22 mouse cellular contexts compared by ENCODE assay signal in genomic region chr1:126443890-126444289, GRCm38 (mm10).
DNase-seq lines count a peak whose midpoint lies in the region; ATAC-seq and TF ChIP-seq lines count a peak whose summit lies in the region.
"Had no signal": no experiment of that assay in that cellular context is flagged by ENCODE, and none has a peak within 500 bp of the region (broad histone marks: within the 10 kb centered on the region; RNA-seq: fewer than 3 reads in every experiment).

No protein-coding gene starts in this region.

- intact Hi-C loops in heart, postnatal 25 days (cut with DNase I) = no loop called here
- intact Hi-C loops in heart, postnatal 14 days (cut with DNase I) = no loop called here
- intact Hi-C loops in heart, adult 2 months (cut with DNase I) = no loop called here

- H3K79me2 ChIP-seq in heart, adult 2 months (replicated peaks; ENCODE audit: control insufficient read depth, insufficient read depth, low read length) = no peaks in the 10 kb centered on the region

- peaks cover 5% of the 10 kb centered on the region for H3K4me1 ChIP-seq in heart, embryonic 11.5 days (ENCODE audit: control insufficient read depth, insufficient read depth, low read length)
- H3K4me1 ChIP-seq in heart, embryonic 15.5 days (replicated peaks) = peaks cover 6% of the 10 kb centered on the region; the same call in 1 of the 2 replicates
- peaks cover 3% of the 10 kb centered on the region for H3K4me1 ChIP-seq in heart, adult 2 months (ENCODE audit: control insufficient read depth, insufficient read depth, low read length)
- H3K4me1 ChIP-seq: embryonic facial prominence, embryonic 13.5 days; embryonic facial prominence, embryonic 15.5 days; forebrain, embryonic 10.5 days; forebrain, embryonic 12.5 days had no signal

- WGBS in heart, embryonic 11.5 days (ENCODE audit: insufficient replicate concordance) = 9% methylated on average over 2 of the region's 2 CpGs
- 17% methylated on average over 2 of the region's 2 CpGs for WGBS in heart, embryonic 15.5 days
- WGBS in heart, adult 2 months = 10% methylated on average over 2 of the region's 2 CpGs

- no peak for TF ChIP-seq CTCF in heart, adult 2 months (IDR thresholded peaks at IDR 0.05)

- H3K9me3 ChIP-seq in heart, embryonic 11.5 days (replicated peaks; ENCODE audit: control insufficient read depth, low read length) = no peaks in the 10 kb centered on the region
- no peaks in the 10 kb centered on the region for H3K9me3 ChIP-seq in heart, embryonic 15.5 days (replicated peaks)
- H3K9me3 ChIP-seq: embryonic facial prominence, embryonic 13.5 days; embryonic facial prominence, embryonic 15.5 days; forebrain, embryonic 10.5 days; forebrain, embryonic 12.5 days had no signal

- H3K27me3 ChIP-seq in heart, embryonic 11.5 days (ENCODE audit: control insufficient read depth, insufficient read depth, low read length) = no peaks in the 10 kb centered on the region
- H3K27me3 ChIP-seq in heart, embryonic 15.5 days = no peaks in the 10 kb centered on the region
- H3K27me3 ChIP-seq in heart, adult 2 months (ENCODE audit: control insufficient read depth, insufficient read depth, low read length) = no peaks in the 10 kb centered on the region
- H3K27me3 ChIP-seq: embryonic facial prominence, embryonic 13.5 days; embryonic facial prominence, embryonic 15.5 days; forebrain, embryonic 12.5 days had no signal

- no peak overlapping the region for H3K9ac ChIP-seq in heart, embryonic 11.5 days (ENCODE audit: low read depth, low read length)
- H3K9ac ChIP-seq in heart, embryonic 15.5 days = no peak overlapping the region
- H3K9ac ChIP-seq in heart, adult 2 months (ENCODE audit: low read depth, low read length) = no peak overlapping the region
- H3K9ac ChIP-seq: embryonic facial prominence, embryonic 13.5 days; embryonic facial prominence, embryonic 15.5 days; forebrain, embryonic 12.5 days had no signal

- DNase-seq in heart, adult 18-20 months = peak; percentile 12 to 37
- DNase-seq in heart, postnatal 25 days (ENCODE audit: low spot score) = no peak
- DNase-seq in heart, postnatal 14 days = no peak
- no peak for DNase-seq in heart, adult 2 months
- DNase-seq: adrenal gland, adult 2 months; adrenal gland, postnatal 10 days; adrenal gland, postnatal 25 days; cerebellum, adult 11 months; cerebellum, adult 18-20 months; cerebellum, adult 8-10 months; cerebellum, adult 9-11 months; cerebellum, postnatal 14 days; cerebellum, postnatal 36 days; embryo, embryonic 11 days had no signal

- TF ChIP-seq EP300 in heart, adult 2 months (IDR thresholded peaks at IDR 0.05; ENCODE audit: insufficient read depth, low read depth, low read length) = no peak

- H3K4me2 ChIP-seq in heart, embryonic 11.5 days = no peak overlapping the region
- H3K4me2 ChIP-seq in heart, embryonic 15.5 days = no peak overlapping the region
- H3K4me2 ChIP-seq: embryonic facial prominence, embryonic 13.5 days; embryonic facial prominence, embryonic 15.5 days; forebrain, embryonic 12.5 days had no signal

- no peak for TF ChIP-seq POLR2A in heart, adult 2 months (IDR thresholded peaks at IDR 0.05; ENCODE audit: insufficient read depth, low read depth, low read length)

- 0 out of 2 replicates have a peak, but pooled peaks have one; percentile 35 for ATAC-seq in heart, embryonic 11.5 days (replicated peaks; ENCODE audit: insufficient number of reproducible peaks, low FRiP score, low TSS enrichment)
- 0 out of 2 replicates have a peak, but pooled peaks have one; percentile 35 for ATAC-seq in heart, embryonic 15.5 days (replicated peaks; ENCODE audit: insufficient number of reproducible peaks, insufficient read depth, low FRiP score, low read depth)
- ATAC-seq: forebrain, embryonic 14.5 days had no signal

- H3K27ac ChIP-seq in heart, embryonic 11.5 days (ENCODE audit: low read depth, low read length) = no peak overlapping the region
- no peak overlapping the region for H3K27ac ChIP-seq in heart, embryonic 15.5 days
- H3K27ac ChIP-seq in heart, adult 2 months = no peak overlapping the region
- H3K27ac ChIP-seq: embryonic facial prominence, embryonic 13.5 days; embryonic facial prominence, embryonic 15.5 days; forebrain, embryonic 10.5 days; forebrain, embryonic 12.5 days had no signal

- H3K4me3 ChIP-seq in heart, embryonic 11.5 days (ENCODE audit: low read depth, low read length) = no peak overlapping the region
- H3K4me3 ChIP-seq in heart, embryonic 15.5 days = no peak overlapping the region
- no peak overlapping the region for H3K4me3 ChIP-seq in heart, adult 2 months
- H3K4me3 ChIP-seq: embryonic facial prominence, embryonic 13.5 days; embryonic facial prominence, embryonic 15.5 days; erythroblast, embryonic 14.5 days; forebrain, embryonic 10.5 days; forebrain, embryonic 12.5 days had no signal

- H3K36me3 ChIP-seq in heart, embryonic 11.5 days (ENCODE audit: control insufficient read depth, insufficient read depth, low read length) = no peaks in the 10 kb centered on the region
- no peaks in the 10 kb centered on the region for H3K36me3 ChIP-seq in heart, embryonic 15.5 days
- no peaks in the 10 kb centered on the region; the same call in 1 of the 2 replicates for H3K36me3 ChIP-seq in heart, adult 2 months (ENCODE audit: control insufficient read depth, insufficient read depth, low read length)
- H3K36me3 ChIP-seq: embryonic facial prominence, embryonic 13.5 days; embryonic facial prominence, embryonic 15.5 days; forebrain, embryonic 10.5 days; forebrain, embryonic 12.5 days had no signal

Comparison
In these comparisons a context has a peak if more than half of its experiments do, and no peak if none do; other contexts are left out.
1. DNase-seq: peak in heart, adult 18-20 months (2 of 2); none in heart, postnatal 25 days (single experiment), heart, postnatal 14 days (0 of 2) and heart, adult 2 months (0 of 2).